In genomic region chr14:20764942-20765341, GRCm38 (mm10) we compare ENCODE assay signal across 14 mouse cellular contexts. TPM values are rescaled to one million over a fixed set of nuclear protein-coding genes. Genes with fewer than 3 reads are reported as not detected.
DNase-seq lines count a peak whose midpoint lies in the region; ATAC-seq and TF ChIP-seq lines count a peak whose summit lies in the region.
"Had no signal": no experiment of that assay in that cellular context is flagged by ENCODE, and none has a peak within 500 bp of the region (broad histone marks: within the 10 kb centered on the region; RNA-seq: fewer than 3 reads in every experiment).

No protein-coding gene starts in this region.

- H3K9ac ChIP-seq in embryonic facial prominence, embryonic 13.5 days = no peak overlapping the region
- peak overlapping the region; percentile 45 for H3K9ac ChIP-seq in heart, embryonic 12.5 days
- H3K9ac ChIP-seq: hindbrain, embryonic 12.5 days; liver, embryonic 13.5 days had no signal

- peak overlapping the region; percentile 75 for H3K27ac ChIP-seq in kidney, adult 2 months (ENCODE audit: insufficient read depth, low read depth, low read length)
- no peak overlapping the region for H3K27ac ChIP-seq in embryonic facial prominence, embryonic 13.5 days
- H3K27ac ChIP-seq in heart, embryonic 12.5 days (ENCODE audit: poor library complexity, severe bottlenecking) = peak overlapping the region; percentile 92
- 0 out of 2 replicates have a peak overlapping the region, but pooled peaks have one; percentile 34 for H3K27ac ChIP-seq in olfactory bulb, adult 2 months (ENCODE audit: insufficient read depth, low read depth, low read length)
- H3K27ac ChIP-seq: hindbrain, embryonic 12.5 days; liver, embryonic 13.5 days had no signal

- no peaks in the 10 kb centered on the region for H3K27me3 ChIP-seq in kidney, adult 2 months (replicated peaks; ENCODE audit: control insufficient read depth, insufficient read depth, low read length)
- no peaks in the 10 kb centered on the region for H3K27me3 ChIP-seq in embryonic facial prominence, embryonic 13.5 days
- H3K27me3 ChIP-seq in heart, embryonic 12.5 days (replicated peaks) = no peaks in the 10 kb centered on the region
- H3K27me3 ChIP-seq: hindbrain, embryonic 12.5 days; liver, embryonic 13.5 days had no signal

- no peak for TF ChIP-seq POLR2A in kidney, adult 2 months (IDR thresholded peaks at IDR 0.05; ENCODE audit: low read depth, low read length)
- TF ChIP-seq POLR2A in olfactory bulb, adult 2 months (IDR thresholded peaks at IDR 0.05; ENCODE audit: insufficient read depth, low read depth, low read length) = no peak

- no peaks in the 10 kb centered on the region for H3K9me3 ChIP-seq in embryonic facial prominence, embryonic 13.5 days
- H3K9me3 ChIP-seq in heart, embryonic 12.5 days (replicated peaks) = no peaks in the 10 kb centered on the region
- H3K9me3 ChIP-seq: hindbrain, embryonic 12.5 days; liver, embryonic 13.5 days had no signal

- no peaks in the 10 kb centered on the region for H3K4me1 ChIP-seq in kidney, adult 2 months (ENCODE audit: control insufficient read depth, insufficient read depth, low read length)
- H3K4me1 ChIP-seq in embryonic facial prominence, embryonic 13.5 days = peaks cover 16% of the 10 kb centered on the region
- peaks cover 39% of the 10 kb centered on the region for H3K4me1 ChIP-seq in heart, embryonic 12.5 days (replicated peaks)
- peaks cover 15% of the 10 kb centered on the region for H3K4me1 ChIP-seq in olfactory bulb, adult 2 months (ENCODE audit: control insufficient read depth, insufficient read depth, low read length)
- H3K4me1 ChIP-seq: hindbrain, embryonic 12.5 days; liver, embryonic 13.5 days had no signal

- H3K36me3 ChIP-seq in kidney, adult 2 months (ENCODE audit: control insufficient read depth, insufficient read depth, low read length) = no peaks in the 10 kb centered on the region; the same call in 1 of the 2 replicates
- H3K36me3 ChIP-seq in embryonic facial prominence, embryonic 13.5 days = peaks cover 75% of the 10 kb centered on the region
- H3K36me3 ChIP-seq in heart, embryonic 12.5 days = peaks cover 75% of the 10 kb centered on the region

- ATAC-seq in embryonic facial prominence, embryonic 13.5 days (ENCODE audit: insufficient number of reproducible peaks, insufficient read depth, low FRiP score, low TSS enrichment, low read depth) = 0 out of 2 replicates have a peak, but pooled peaks have one; percentile 34
- no peak for ATAC-seq in heart, embryonic 12.5 days (ENCODE audit: insufficient number of reproducible peaks, low FRiP score)

- TF ChIP-seq CTCF in kidney, adult 2 months (conservative IDR thresholded peaks at IDR 0.05; ENCODE audit: insufficient read depth, insufficient read length, low read depth, low read length) = no peak
- no peak for TF ChIP-seq CTCF in olfactory bulb, adult 2 months (IDR thresholded peaks at IDR 0.05; ENCODE audit: insufficient read depth, low read depth, low read length)

- DNase-seq in kidney, adult 2 months = no peak
- DNase-seq in kidney, postnatal 25 days = no peak
- no peak for DNase-seq in thymus, postnatal 36 days
- no peak for DNase-seq in retina, embryonic 14.5 days (ENCODE audit: low spot score)
- DNase-seq: adrenal gland, adult 8-10 months; cerebellum, adult 9-10 months; gastrocnemius, postnatal 14 days; liver, embryonic 13.5 days; right cerebral cortex, postnatal 25 days; thymus, postnatal 14 days had no signal

- H3K4me3 ChIP-seq in kidney, adult 2 months (ENCODE audit: insufficient read depth, low read depth, low read length) = no peak overlapping the region
- H3K4me3 ChIP-seq in embryonic facial prominence, embryonic 13.5 days = no peak overlapping the region
- no peak overlapping the region for H3K4me3 ChIP-seq in heart, embryonic 12.5 days
- no peak overlapping the region for H3K4me3 ChIP-seq in olfactory bulb, adult 2 months (ENCODE audit: insufficient read depth, low read depth, low read length)
- H3K4me3 ChIP-seq: hindbrain, embryonic 12.5 days; liver, embryonic 13.5 days had no signal

- H3K4me2 ChIP-seq in embryonic facial prominence, embryonic 13.5 days = no peak overlapping the region
- no peak overlapping the region for H3K4me2 ChIP-seq in heart, embryonic 12.5 days
- H3K4me2 ChIP-seq: hindbrain, embryonic 12.5 days; liver, embryonic 13.5 days had no signal

- WGBS in kidney, adult 2 months = 74% methylated on average over 5 of the region's 5 CpGs
- WGBS in embryonic facial prominence, embryonic 13.5 days = 82% methylated on average over 5 of the region's 5 CpGs
- 70% methylated on average over 5 of the region's 5 CpGs for WGBS in heart, embryonic 12.5 days
- WGBS in olfactory bulb, adult 2 months = 93% methylated on average over 5 of the region's 5 CpGs

RNA-seq across cellular contexts. Expression of gene Camk2g, which starts 28.9 kb away (rescaled TPM):
- 15.4 and 16.0 TPM in 2 replicates for polyA plus RNA-seq in kidney, adult 2 months (2012; rRNA removed)
- polyA plus RNA-seq in embryonic facial prominence, embryonic 13.5 days (2015; fragmentation: Nextera tagmentation; extraction: Ambion mirVana) = 62.6 and 75.3 TPM in 2 replicates
- 65.4 and 69.5 TPM in 2 replicates for polyA plus RNA-seq in heart, embryonic 12.5 days (2016; fragmentation: Nextera tagmentation; extraction: Ambion mirVana)
- 125 and 417 TPM in 2 replicates for polyA plus RNA-seq in olfactory bulb, adult 2 months (2012; ENCODE audit: insufficient read depth, insufficient read length, low replicate concordance, missing spikeins)

RNA-seq across cellular contexts. Expression of gene Ndst2, which starts 30.6 kb away (rescaled TPM):
- 28.7 and 31.4 TPM in 2 replicates for polyA plus RNA-seq in kidney, adult 2 months (2012; rRNA removed)
- polyA plus RNA-seq in embryonic facial prominence, embryonic 13.5 days (2015; fragmentation: Nextera tagmentation; extraction: Ambion mirVana) = 27.5 and 28.5 TPM in 2 replicates
- 17.9 and 18.8 TPM in 2 replicates for polyA plus RNA-seq in heart, embryonic 12.5 days (2016; fragmentation: Nextera tagmentation; extraction: Ambion mirVana)
- not detected in 2 replicates for polyA plus RNA-seq in olfactory bulb, adult 2 months (2012; ENCODE audit: insufficient read depth, insufficient read length, low replicate concordance, missing spikeins)

RNA-seq across cellular contexts. Expression of gene Zswim8, which starts 57.6 kb away (rescaled TPM):
- polyA plus RNA-seq in kidney, adult 2 months (2012; rRNA removed) = 136 and 167 TPM in 2 replicates
- 45.1 and 49.6 TPM in 2 replicates for polyA plus RNA-seq in embryonic facial prominence, embryonic 13.5 days (2015; fragmentation: Nextera tagmentation; extraction: Ambion mirVana)
- polyA plus RNA-seq in heart, embryonic 12.5 days (2016; fragmentation: Nextera tagmentation; extraction: Ambion mirVana) = 32.4 and 34.0 TPM in 2 replicates
- polyA plus RNA-seq in olfactory bulb, adult 2 months (2012; ENCODE audit: insufficient read depth, insufficient read length, low replicate concordance, missing spikeins) = 307 TPM in 1 of 2 replicates, not detected in the other
